Mouse (Mus musculus) CH12.LX (cell line): Measurements from ENCODE around the gene Avp.

Experiments used
- CHD1 ChIP-seq: IDR thresholded peaks from 2 replicates; pipeline ENCODE4 v1.6.1; 2012; ENCODE audit warnings: low read depth, low read length, improper control_type of control experiment, inconsistent platforms
- CTCF ChIP-seq, 2 experiments: IDR thresholded peaks in 1 of 2; conservative IDR thresholded peaks in 1 of 2; 2 replicates each; pipeline ENCODE4 v1.5.1; 2011 to 2012; ENCODE audit warnings: low read depth in 2 of 2, low read length in 2 of 2, improper control_type of control experiment in 1 of 2, inconsistent platforms in 1 of 2, mild to moderate bottlenecking in 1 of 2, moderate library complexity in 1 of 2
- POLR2A ChIP-seq: IDR thresholded peaks from 2 replicates; pipeline ENCODE4 v1.6.1; 2011; ENCODE audit warnings: low read depth, mild to moderate bottlenecking, improper control_type of control experiment, low read length
- RAD21 ChIP-seq: IDR thresholded peaks from 2 replicates; pipeline ENCODE4 v1.6.1; 2011; ENCODE audit warnings: low read depth, mild to moderate bottlenecking, low read length, improper control_type of control experiment, moderate library complexity
- SIN3A ChIP-seq: IDR thresholded peaks from 2 replicates; pipeline ENCODE4 v1.6.1; 2012; ENCODE audit warnings: low read length, improper control_type of control experiment, inconsistent platforms

- no peak for TF ChIP-seq RAD21
- TF ChIP-seq POLR2A = no peak
- no peak for TF ChIP-seq SIN3A
- TF ChIP-seq CTCF (conservative IDR thresholded peaks at IDR 0.05 in 1 of 2, IDR thresholded peaks at IDR 0.05 in 1 of 2; ENCODE audit: low read depth in 2 of 2, low read length in 2 of 2) = no peak
- TF ChIP-seq CHD1 = no peak
Observed at GRCm38 (mm10) chr2:130579791-130580190, 2.6 kb downstream of the Avp start.
